Mouse (Mus musculus) right cerebral cortex, postnatal 10 days (tissue): ENCODE measurements at regions not wholly inside any gene's neighbourhood (a gene's known extent, or its start where the extent isn't known, plus 50 kb on each side); places are given as distances from the start of the nearest gene placed in this dataset.

Source experiments
- DNase-seq, 2 experiments: peaks; one replicate each; pipeline ENCODE4 v3.0.0; 2021; ENCODE audit warnings: low spot score in 2 of 2

- DNase-seq: peak in 1 of 2 experiments; percentile 47
Observed at GRCm38 (mm10) chr12:13834723-13835122, 317.1 kb downstream of the Fam84a start.

GRCm38 (mm10) chr12:13825899-13826298, 326.0 kb downstream of the Fam84a start:
- DNase-seq: no peak

GRCm38 (mm10) chr12:13815500-13815899, 336.4 kb downstream of the Fam84a start:
- DNase-seq: no peak

GRCm38 (mm10) chr12:13810155-13810515, 341.7 kb downstream of the Fam84a start:
- peak; percentile 43 to 49 for DNase-seq

- no peak for DNase-seq
Observed at GRCm38 (mm10) chr12:13809291-13810154, 342.3 kb downstream of the Fam84a start.

GRCm38 (mm10) chr12:13779752-13780151, 372.1 kb downstream of the Fam84a start:
- no peak for DNase-seq

- no peak for DNase-seq
Observed at GRCm38 (mm10) chr12:13776687-13777086, 375.2 kb downstream of the Fam84a start.

GRCm38 (mm10) chr12:13769696-13770095, 382.2 kb downstream of the Fam84a start:
- DNase-seq: no peak

GRCm38 (mm10) chr12:13769156-13769555, 382.7 kb downstream of the Fam84a start:
- DNase-seq: peak; percentile 45 to 65

- no peak for DNase-seq
Observed at GRCm38 (mm10) chr12:13766486-13766885, 385.4 kb downstream of the Fam84a start.

- no peak for DNase-seq
Observed at GRCm38 (mm10) chr12:13753878-13754277, 398.0 kb downstream of the Fam84a start.

GRCm38 (mm10) chr12:13744323-13744931, 407.4 kb downstream of the Fam84a start:
- DNase-seq: peak; percentile 41

- DNase-seq: no peak
Observed at GRCm38 (mm10) chr12:13729901-13730637, 421.8 kb downstream of the Fam84a start.

GRCm38 (mm10) chr12:13728986-13729385, 422.9 kb downstream of the Fam84a start:
- DNase-seq: no peak

- DNase-seq: no peak
Observed at GRCm38 (mm10) chr12:13724511-13724910, 427.3 kb downstream of the Fam84a start.

- DNase-seq: no peak
Observed at GRCm38 (mm10) chr12:13709806-13710205, 440.9 kb downstream of the Nbas start.

GRCm38 (mm10) chr12:13707747-13708146, 438.8 kb downstream of the Nbas start:
- no peak for DNase-seq

- DNase-seq: no peak
Observed at GRCm38 (mm10) chr12:13706510-13706909, 437.6 kb downstream of the Nbas start.

GRCm38 (mm10) chr12:13703604-13704003, 434.7 kb downstream of the Nbas start:
- no peak for DNase-seq

GRCm38 (mm10) chr12:13699858-13700257, 430.9 kb downstream of the Nbas start:
- DNase-seq: no peak

- DNase-seq: no peak
Observed at GRCm38 (mm10) chr12:13698834-13699233, 429.9 kb downstream of the Nbas start.

- DNase-seq: no peak
Observed at GRCm38 (mm10) chr12:13691394-13692165, 422.6 kb downstream of the Nbas start.
